Mouse (Mus musculus): ENCODE data around the gene Atic.

GRCm38 (mm10) chr1:71564291-71564690 lies 7.3 kb downstream of the Atic start:
- TF ChIP-seq GATA1 (IDR thresholded peaks at IDR 0.05; ENCODE audit: borderline replicate concordance, low read length): no peak
- TF ChIP-seq FLI1 (IDR thresholded peaks at IDR 0.05; ENCODE audit: low read length): no peak
